Mouse (Mus musculus): Measurements from ENCODE around the gene Hist2h2aa1.
A peak's percentile ranks its signal among the peaks of the same experiment; 100 is the strongest.
"Not testable (repeated sequence)": the region's sequence is repeated elsewhere in the genome, so short reads cannot be mapped to it uniquely, and the experiment has no call there.

Gene Hist2h2aa1

DNA sequence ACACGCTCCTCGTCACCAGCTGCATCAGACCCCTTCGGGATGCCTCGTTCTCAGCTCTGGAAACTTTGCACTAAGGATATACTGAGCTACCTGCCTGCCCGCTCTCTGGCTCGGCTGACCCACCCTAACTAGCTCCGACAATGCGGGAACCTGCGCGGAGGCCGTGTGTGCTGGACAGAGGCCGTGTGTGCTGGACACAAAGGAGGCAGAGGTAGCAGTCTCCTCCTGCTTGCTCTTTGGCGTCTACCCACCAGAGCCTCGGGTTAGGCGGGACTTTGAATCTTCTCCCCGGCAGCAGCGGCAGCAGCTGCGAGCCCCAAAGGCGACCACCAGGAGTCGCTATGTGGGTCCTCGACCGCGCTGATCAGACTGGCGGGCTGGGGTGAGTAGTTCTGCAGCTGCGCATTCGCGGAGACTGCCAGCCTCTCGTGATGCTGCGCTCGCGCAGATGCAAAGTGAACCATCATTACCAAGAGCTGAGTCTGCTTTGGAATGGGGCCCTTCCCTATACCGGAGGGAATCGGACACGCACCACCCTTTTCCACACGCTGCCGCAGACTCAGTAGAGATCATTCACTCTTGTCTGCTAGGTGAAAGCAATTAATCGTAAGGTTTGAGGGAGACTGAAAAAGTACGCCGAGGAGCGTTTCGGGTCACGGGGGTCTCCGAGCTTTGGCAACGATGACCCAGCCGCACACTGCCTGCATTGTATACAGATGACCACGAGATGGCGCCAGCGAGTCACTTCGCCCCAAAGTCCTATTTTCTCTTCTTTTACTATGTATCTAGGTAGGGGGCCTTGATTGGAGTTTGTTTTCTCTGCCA lies 32.7 kb downstream of the Hist2h2aa1 start:
- DNase-seq (ENCODE audit: low read depth) = peak; percentile 90

DNA sequence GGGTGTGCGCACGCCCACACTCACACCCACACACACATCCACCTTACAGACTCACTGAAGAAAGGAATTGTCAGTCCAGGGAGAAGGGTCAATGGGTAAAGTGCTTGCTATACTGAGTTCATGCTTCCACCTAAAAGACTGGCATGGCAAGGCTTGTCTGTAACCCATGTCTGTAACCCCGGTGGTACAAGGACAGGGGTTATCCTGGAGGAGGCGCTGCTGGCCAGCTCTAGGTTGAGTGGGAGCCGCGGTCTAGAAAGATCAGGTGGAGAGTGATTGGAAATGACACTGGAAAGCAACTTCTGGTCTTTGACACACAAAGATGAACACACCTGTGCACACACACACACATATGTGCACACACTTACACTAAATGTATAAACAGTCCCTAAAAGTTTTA lies 35.4 kb downstream of the Hist2h2aa1 start:
- DNase-seq (ENCODE audit: low read depth) = no peak

DNA sequence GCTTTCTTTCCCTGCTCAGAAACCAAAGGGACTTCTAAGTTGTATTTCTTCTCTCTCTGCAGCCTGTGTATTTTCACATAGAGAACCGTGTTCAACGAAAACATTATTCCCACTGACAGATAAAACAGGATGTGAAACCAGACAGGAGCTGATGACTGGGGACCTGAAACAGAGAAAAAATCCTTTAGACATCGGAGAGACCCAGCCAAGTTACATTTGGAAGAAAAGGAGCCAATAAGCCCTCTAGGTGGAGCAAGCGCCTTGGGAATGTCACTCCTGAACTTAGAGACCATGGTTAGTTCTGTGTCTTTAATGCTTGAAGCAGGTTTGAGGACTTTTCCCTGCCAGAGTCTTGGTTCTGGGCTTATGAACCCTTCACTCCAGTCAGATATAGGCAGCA lies 39.2 kb downstream of the Hist2h2aa1 start:
- peak; percentile 28 for DNase-seq (ENCODE audit: low read depth)

DNA sequence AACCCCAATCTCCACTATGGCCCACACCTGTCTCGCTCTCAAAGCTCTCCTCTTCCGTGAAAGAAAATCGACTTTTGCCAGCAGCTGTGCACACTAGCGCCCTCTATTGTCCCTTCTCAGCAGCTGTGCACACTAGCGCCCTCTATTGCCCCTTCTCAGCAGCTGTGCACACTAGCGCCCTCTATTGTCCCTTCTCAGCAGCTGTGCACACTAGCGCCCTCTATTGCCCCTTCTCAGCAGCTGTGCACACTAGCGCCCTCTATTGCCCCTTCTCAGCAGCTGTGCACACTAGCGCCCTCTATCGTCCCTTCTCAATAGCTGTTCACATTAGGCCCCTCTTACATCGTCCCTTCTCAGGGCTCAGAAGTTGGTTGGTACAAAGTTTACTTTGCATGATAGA lies 42.0 kb downstream of the Hist2h2aa1 start:
- DNase-seq (ENCODE audit: low read depth) = not testable (repeated sequence)

DNA sequence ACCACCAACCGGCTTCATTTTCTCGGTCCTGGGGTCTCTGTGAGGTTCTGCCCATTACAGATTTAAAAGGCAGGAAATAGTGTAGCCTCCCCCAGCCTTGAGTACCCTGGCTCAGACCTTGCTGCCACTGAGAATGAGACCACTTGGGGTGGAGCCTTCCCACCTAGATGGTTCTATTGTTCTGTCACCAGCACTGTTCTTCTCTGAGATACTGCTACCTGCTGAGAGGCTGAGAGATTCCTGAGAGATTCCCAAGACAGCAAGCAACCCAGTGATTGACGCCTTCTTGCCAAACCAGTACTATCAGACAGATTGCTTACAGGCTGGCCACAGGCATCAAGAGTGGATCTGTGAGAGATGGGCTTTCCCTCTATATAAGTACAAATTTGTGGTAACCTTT lies 43.9 kb downstream of the Hist2h2aa1 start:
- DNase-seq (ENCODE audit: low read depth) = no peak

DNA sequence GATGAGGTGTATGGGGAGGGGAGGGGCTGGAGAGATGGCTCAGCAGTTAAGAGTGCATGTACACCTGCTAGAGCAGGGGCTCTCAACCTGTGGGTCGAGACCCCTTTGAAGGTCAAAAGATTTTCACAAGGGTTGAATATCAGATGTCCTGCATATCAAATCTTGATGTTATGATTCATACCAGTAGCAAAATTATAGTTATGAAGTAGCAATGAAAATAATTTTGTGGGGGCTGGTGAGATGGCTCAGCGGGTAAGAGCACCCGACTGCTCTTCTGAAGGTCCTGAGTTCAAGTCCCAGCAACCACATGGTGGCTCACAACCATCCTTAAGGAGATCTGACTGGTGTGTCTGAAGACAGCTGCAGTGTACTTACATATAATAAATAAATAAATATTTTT lies 45.4 kb downstream of the Hist2h2aa1 start:
- DNase-seq (ENCODE audit: low read depth) = not testable (repeated sequence)

DNA sequence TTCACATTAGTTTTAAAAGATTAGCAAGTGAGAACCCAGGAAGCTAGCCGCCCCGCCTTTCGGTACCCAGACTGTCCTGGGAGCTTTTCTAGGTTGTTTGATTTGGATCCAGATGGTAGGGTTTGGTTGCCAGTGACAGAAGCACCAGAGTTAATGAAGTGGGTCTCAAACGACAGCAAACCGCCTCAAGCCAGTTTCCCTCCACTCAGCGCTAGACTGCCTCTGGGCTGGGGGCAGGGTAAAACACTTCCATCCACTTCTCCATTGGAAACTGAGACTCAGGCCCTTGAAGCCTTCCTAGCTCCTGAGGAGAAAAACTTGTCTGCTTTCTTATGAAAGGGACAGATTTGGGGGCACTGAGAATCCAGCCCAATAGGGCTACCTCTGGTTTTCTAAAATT lies 47.3 kb downstream of the Hist2h2aa1 start:
- DNase-seq (ENCODE audit: low read depth) = no peak

DNA sequence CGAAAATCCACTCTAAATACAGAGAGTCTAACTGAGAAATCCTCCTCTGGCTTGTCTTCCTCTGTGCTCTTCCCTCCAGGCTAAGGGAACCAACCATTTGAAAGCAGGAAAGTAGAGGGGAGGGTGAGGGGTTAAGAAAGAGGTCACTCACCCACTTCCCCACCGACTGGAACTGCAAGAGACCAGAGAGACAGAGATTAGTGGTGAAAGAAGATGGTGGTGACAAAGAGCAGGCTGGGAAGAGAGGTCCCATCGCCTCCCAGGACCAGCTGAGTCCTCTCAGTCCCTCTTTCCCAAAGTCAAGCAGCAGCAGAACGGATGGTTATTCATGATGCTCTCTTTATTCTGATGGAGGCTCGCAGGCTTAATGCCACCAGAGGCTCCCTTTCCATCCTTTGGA lies 48.1 kb downstream of the Hist2h2aa1 start:
- no peak for DNase-seq (ENCODE audit: low read depth)

DNA sequence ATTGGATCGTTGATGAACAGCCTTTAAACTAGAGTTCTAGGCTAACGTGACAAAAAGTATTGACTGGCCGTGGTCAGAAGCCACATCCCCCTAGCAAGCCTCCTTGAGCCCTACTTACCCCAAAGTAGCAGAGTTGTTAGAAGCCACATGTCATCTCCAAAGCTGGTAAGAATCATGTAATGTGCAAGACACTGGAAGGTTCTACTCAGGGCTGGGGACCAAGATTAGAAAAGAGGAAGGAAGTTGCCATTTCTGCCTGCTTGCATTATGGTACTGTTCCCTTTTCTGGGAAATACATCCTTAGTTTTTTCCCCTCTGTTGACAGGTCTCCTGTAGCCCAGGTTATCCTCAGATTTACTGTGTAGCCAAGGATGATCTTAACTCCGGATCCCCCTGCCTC lies 48.5 kb downstream of the Hist2h2aa1 start, which contains the start of gene Fcgr1:
Gene Fcgr1, minus strand, starts transcription at position 183 of the 400 bp plus-strand sequence.
- no peak for DNase-seq (ENCODE audit: low read depth)

Data from fibroblast of lung, adult 2 months (primary cell).